Mouse (Mus musculus) intestine, embryonic 16.5 days (tissue): ENCODE results near the gene Hoxa13. TPM values are rescaled to one million over a fixed set of nuclear protein-coding genes. Genes with fewer than 3 reads are reported as not detected.

Source experiments
- ATAC-seq: fragments of 200-750 bp; cut with Nextera tagmentation; 2 replicates; pipeline ENCODE4 v1.8.0; 2017; ENCODE audit warnings: moderate TSS enrichment, moderate library complexity
- H3K27ac ChIP-seq: fragments of 300-500 bp; sonication (generic); 2 replicates; pipeline ENCODE4 v1.5.1; 2014; ENCODE audit warnings: mild to moderate bottlenecking, low read length
- H3K27me3 ChIP-seq: fragments of 300-500 bp; sonication (generic); replicated peaks from 2 replicates; pipeline ENCODE4 v1.6.1; 2014; ENCODE audit warnings: low read length, control low read depth, mixed read lengths; ENCODE audit not compliant: control insufficient read depth, insufficient read depth
- H3K36me3 ChIP-seq: fragments of 300-500 bp; sonication (generic); 2 replicates; pipeline ENCODE4 v1.6.1; 2014; ENCODE audit warnings: low read length, control low read depth; ENCODE audit not compliant: control insufficient read depth, insufficient read depth
- H3K4me1 ChIP-seq: fragments of 300-500 bp; sonication (generic); 2 replicates; pipeline ENCODE4 v1.6.1; 2014; ENCODE audit warnings: low read length, control low read depth, mixed read lengths; ENCODE audit not compliant: control insufficient read depth, insufficient read depth
- H3K4me2 ChIP-seq: fragments of 300-500 bp; sonication (generic); 2 replicates; pipeline ENCODE4 v1.6.1; 2014; ENCODE audit warnings: low read depth, low read length, control low read depth
- H3K4me3 ChIP-seq: fragments of 300-500 bp; sonication (generic); 2 replicates; pipeline ENCODE4 v1.5.1; 2014; ENCODE audit warnings: mild to moderate bottlenecking, low read length
- H3K9ac ChIP-seq: fragments of 300-500 bp; sonication (generic); 2 replicates; pipeline ENCODE4 v1.6.1; 2014; ENCODE audit warnings: low read depth, low read length
- H3K9me3 ChIP-seq: fragments of 300-500 bp; sonication (generic); 2 replicates; pipeline ENCODE4 v1.6.1; 2016; ENCODE audit warnings: low read length, control low read depth; ENCODE audit not compliant: control insufficient read depth
- WGBS: fragments of 180-500 bp; shearing (Covaris S2); extraction: QIAGEN DNeasy Blood & Tissue Kit; methylation state at CpG from one replicate; pipeline ENCODE4 v1.1.7; 2014; 5-methylcytosine and 5-hydroxymethylcytosine counted together
- polyA plus RNA-seq: library from polyadenylated mRNA; unstranded; fragments of >200 nt; fragmentation: Nextera tagmentation; extraction: Ambion mirVana; gene quantifications from 2 replicates; pipeline ENCODE4 v1.2.1, GENCODE M21; 2015

Hoxa13 gene
- polyA plus RNA-seq, 1 experiment from 2014 or later: 0.45 TPM

DNA sequence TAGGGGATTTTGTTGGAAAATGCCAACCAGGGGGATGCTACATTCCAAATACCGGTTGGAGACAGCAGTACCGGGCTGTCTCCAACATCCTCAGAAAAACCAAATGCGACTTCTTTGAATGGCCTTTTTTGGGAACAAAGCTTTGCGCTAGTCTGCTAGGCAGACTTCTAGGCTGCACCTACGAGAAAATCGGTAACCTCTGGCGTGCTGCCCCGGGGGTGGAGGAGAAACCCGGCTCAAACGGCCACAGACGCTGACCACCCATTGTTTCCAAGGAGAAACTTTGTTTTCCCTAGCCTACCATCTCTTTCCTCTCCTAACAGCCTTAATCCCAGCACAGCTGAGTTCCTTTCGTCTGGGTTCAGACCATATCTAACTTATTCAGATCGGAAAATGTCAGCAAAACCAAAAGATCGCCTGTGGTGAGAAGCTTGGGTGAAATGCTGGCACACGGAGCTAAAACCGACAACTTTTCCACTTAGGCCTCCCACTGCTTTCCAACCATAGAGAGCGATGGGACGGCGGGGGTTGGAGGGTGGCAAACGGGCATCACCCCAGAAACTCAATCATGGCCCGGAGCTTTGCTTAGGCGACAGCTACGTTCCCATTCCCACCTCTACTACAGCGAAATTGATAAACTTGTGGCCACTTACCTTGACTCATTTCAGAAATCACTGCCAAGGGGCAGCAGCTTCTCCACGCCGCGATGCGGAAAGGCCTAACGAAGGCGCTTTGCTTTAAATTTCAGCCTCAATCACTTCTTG, 20.9 kb downstream of the Hoxa13 start:
- Histone ChIP-seq H3K36me3 (no peaks in the 10 kb centered on the region), H3K4me2 (peak overlapping the region; percentile 2; the same call in 1 of the 2 replicates), H3K4me1 (peaks cover 2% of the 10 kb centered on the region; the same call in 1 of the 2 replicates), H3K27me3 (peaks cover 79% of the 10 kb centered on the region), H3K9me3 (no peaks in the 10 kb centered on the region), H3K4me3 (peak overlapping the region; percentile 25), H3K9ac (peak overlapping the region; percentile 23), H3K27ac (no peak overlapping the region)
- 3% methylated on average over 30 of the region's 30 CpGs for WGBS
- ATAC-seq: no peak

DNA sequence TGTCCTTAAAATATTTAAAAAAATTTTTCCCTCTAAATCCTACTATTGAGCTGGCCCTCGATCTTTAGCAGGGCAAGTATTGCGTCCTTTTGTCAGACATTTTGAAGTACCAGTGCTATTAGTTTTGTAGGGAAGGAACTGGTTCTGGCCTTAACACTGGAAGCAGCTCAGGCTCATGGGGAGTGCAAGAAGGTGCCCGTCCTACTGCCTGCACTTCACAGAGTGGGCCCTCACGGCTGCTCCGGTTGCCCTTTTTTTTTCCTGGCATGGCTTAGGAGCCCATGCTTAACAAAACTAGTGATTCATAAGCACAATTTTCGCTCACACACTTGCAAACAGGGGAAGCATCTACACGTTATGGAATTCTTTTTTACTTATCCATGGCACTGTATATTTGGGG, 21.7 kb downstream of the Hoxa13 start:
- H3K9me3 ChIP-seq: no peaks in the 10 kb centered on the region
- 6% methylated on average over 7 of the region's 7 CpGs for WGBS
- no peak overlapping the region for H3K27ac ChIP-seq
- peaks cover 2% of the 10 kb centered on the region; the same call in 1 of the 2 replicates for H3K4me1 ChIP-seq
- no peaks in the 10 kb centered on the region for H3K36me3 ChIP-seq
- no peak overlapping the region for H3K4me2 ChIP-seq
- H3K4me3 ChIP-seq: peak overlapping the region; percentile 23
- ATAC-seq: no peak
- H3K9ac ChIP-seq: no peak overlapping the region
- H3K27me3 ChIP-seq: peaks cover 86% of the 10 kb centered on the region

DNA sequence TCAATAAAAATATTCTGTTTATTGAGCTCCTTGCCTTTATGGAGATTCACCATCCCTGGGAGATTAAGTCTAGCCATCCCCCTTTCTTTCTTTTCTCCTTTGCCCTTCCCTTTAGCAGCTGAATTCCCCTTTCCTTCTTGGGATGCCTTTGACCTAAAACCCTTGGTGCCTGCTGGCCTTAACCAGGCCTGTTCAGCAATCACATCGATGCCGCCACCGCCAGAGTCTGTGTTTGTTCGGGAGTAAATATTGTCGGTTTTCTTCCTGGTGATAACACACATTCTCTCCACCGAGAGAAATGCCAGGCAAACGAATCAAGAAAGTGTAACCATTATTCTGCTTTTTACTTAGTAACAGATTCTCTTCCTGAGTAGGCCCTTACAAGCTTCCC, 22.5 kb downstream of the Hoxa13 start:
- Histone ChIP-seq H3K4me3 (peak overlapping the region; percentile 13; the same call in 1 of the 2 replicates), H3K27ac (no peak overlapping the region), H3K27me3 (peaks cover 88% of the 10 kb centered on the region), H3K36me3 (no peaks in the 10 kb centered on the region), H3K9me3 (no peaks in the 10 kb centered on the region), H3K9ac (no peak overlapping the region), H3K4me2 (no peak overlapping the region), H3K4me1 (peaks cover 2% of the 10 kb centered on the region; the same call in 1 of the 2 replicates)
- ATAC-seq: no peak
- 3% methylated on average over 7 of the region's 7 CpGs for WGBS

DNA sequence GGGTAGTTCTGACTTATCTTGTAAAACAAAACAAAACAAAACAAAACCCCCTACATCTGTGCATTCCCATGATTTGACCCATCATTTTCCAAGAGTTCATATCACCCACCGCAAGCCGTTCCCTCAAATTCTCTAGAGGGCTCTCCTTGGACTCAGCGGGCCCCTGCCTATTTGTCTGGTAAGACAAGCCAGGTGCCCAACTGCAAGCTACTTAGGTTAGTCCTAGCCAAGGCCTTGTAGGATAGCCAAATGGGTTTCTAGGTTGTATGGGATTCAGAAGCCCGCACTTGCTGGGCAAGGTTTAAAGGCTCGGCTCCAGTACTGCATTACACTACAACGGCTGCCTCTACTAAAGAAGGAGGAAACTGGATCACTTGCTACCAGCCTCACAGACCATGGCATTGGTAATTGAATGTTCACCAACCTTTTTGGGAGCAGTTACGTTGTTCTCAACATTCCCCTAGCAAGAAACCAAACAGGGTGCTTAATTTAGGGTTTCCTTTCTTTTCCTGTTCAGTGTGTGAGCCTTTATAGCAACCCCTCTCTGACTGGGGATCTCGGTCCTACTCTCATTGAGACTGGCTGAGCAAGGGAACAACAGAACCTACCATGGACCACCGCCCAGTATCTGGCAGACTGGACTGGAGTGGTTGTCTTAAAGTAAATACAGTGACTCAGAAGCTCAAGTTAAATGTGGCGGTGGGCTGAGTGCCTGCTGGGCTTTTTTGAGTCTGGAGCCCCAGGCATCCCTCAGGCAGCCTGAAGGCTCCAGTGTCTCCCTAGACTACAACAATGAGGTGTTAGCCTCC, 23.1 kb downstream of the Hoxa13 start:
- H3K4me1 ChIP-seq: peaks cover 2% of the 10 kb centered on the region; the same call in 1 of the 2 replicates
- WGBS: 11% methylated on average over 10 of the region's 10 CpGs
- H3K9me3 ChIP-seq: no peaks in the 10 kb centered on the region
- no peaks in the 10 kb centered on the region for H3K36me3 ChIP-seq
- no peak overlapping the region for H3K4me2 ChIP-seq
- H3K27ac ChIP-seq: no peak overlapping the region
- no peak for ATAC-seq
- H3K9ac ChIP-seq: no peak overlapping the region
- H3K27me3 ChIP-seq: peaks cover 88% of the 10 kb centered on the region
- H3K4me3 ChIP-seq: peak overlapping the region; percentile 13

DNA sequence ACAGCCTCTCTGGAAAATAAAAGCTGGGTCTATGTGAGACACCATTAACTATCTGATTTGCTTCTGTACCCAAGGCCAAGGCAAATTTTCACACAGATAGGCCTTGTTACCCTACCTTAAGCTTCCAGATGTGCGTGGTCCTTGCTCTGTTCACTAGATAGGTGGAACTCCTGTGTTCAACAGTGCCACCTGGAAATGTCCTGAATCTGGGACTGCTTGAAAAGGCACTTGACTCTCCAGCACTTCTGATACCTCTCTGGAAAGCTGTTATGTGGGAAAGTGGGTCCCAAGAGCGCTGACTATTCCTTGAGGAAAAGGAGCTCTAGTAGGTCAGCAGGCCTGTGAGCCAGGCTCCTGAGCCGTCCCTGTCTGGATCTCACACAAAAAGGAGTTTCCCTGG, 23.9 kb downstream of the Hoxa13 start:
- H3K4me2 ChIP-seq: no peak overlapping the region
- no peak overlapping the region for H3K27ac ChIP-seq

DNA sequence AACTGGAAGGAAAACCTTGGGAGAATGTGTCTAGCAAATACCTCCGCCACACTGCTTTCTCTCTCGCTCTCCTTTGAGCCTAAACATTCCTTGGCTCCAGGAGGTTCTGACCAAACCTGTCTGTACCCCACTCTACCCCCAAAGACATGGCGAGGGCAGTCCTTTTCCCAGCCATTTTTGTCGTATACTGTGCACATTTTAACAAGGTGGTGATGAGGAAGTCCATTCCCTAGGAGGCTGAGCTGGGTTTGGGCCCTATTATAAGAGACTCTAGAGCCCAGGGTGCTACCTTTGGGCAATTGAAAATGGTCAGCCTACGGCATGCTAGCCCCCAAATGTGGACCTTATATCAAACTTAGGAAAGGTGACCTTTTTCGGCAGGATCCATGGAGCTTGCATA, 24.8 kb downstream of the Hoxa13 start:
- no peaks in the 10 kb centered on the region for H3K9me3 ChIP-seq
- H3K4me3 ChIP-seq: no peak overlapping the region
- no peak for ATAC-seq
- no peak overlapping the region for H3K27ac ChIP-seq
- no peak overlapping the region for H3K9ac ChIP-seq
- no peaks in the 10 kb centered on the region for H3K36me3 ChIP-seq
- no peak overlapping the region for H3K4me2 ChIP-seq
- peaks cover 78% of the 10 kb centered on the region for H3K27me3 ChIP-seq
- H3K4me1 ChIP-seq: peaks cover 2% of the 10 kb centered on the region; the same call in 1 of the 2 replicates
- 33% methylated on average over 6 of the region's 6 CpGs for WGBS

More for the DNA sequence above, 23.9 kb downstream of the Hoxa13 start:
- 20% methylated on average over 3 of the region's 3 CpGs for WGBS
- no peak for ATAC-seq
- peaks cover 85% of the 10 kb centered on the region for H3K27me3 ChIP-seq
- no peak overlapping the region for H3K9ac ChIP-seq
- no peaks in the 10 kb centered on the region for H3K9me3 ChIP-seq
- H3K4me1 ChIP-seq: peaks cover 2% of the 10 kb centered on the region; the same call in 1 of the 2 replicates
- no peak overlapping the region for H3K4me3 ChIP-seq
- H3K36me3 ChIP-seq: no peaks in the 10 kb centered on the region

DNA sequence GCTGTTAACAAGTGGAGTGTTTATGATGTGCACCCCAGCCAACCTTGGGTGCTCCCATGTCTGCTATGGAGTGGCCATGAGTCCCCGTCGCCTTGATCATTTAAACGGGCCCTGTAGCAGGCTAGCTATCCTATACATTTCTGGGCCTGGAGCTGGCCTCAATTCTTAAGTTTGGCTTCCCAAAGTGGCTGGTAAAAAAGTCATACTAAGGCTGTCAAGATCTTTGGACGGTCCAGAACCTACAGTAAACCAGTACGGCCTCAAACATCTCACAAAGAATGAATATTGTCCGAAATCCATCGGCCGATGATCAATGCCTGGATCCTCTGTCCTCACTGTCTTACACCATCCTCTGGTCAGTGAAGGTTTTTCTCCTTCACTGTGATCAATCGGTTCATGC, 25.4 kb downstream of the Hoxa13 start:
- peaks cover 74% of the 10 kb centered on the region for H3K27me3 ChIP-seq
- no peaks in the 10 kb centered on the region for H3K9me3 ChIP-seq
- no peak overlapping the region for H3K9ac ChIP-seq
- no peaks in the 10 kb centered on the region for H3K36me3 ChIP-seq
- no peak overlapping the region for H3K4me2 ChIP-seq
- no peaks in the 10 kb centered on the region; the same call in 1 of the 2 replicates for H3K4me1 ChIP-seq
- WGBS: 34% methylated on average over 9 of the region's 9 CpGs
- H3K27ac ChIP-seq: no peak overlapping the region
- H3K4me3 ChIP-seq: no peak overlapping the region; the same call in 1 of the 2 replicates
- ATAC-seq: no peak

GRCm38 (mm10) chr6:52234428-52235140, 26.1 kb downstream of the Hoxa13 start:
- no peaks in the 10 kb centered on the region for H3K4me1 ChIP-seq
- no peaks in the 10 kb centered on the region for H3K36me3 ChIP-seq
- H3K4me3 ChIP-seq: peak overlapping the region; percentile 35
- H3K27ac ChIP-seq: peak overlapping the region; percentile 34; the same call in 1 of the 2 replicates
- 1% methylated on average over 65 of the region's 68 CpGs for WGBS
- H3K9ac ChIP-seq: peak overlapping the region; percentile 37
- H3K9me3 ChIP-seq: no peaks in the 10 kb centered on the region
- no peak for ATAC-seq
- H3K4me2 ChIP-seq: 0 out of 2 replicates have a peak overlapping the region, but pooled peaks have one; percentile 3
- peaks cover 76% of the 10 kb centered on the region for H3K27me3 ChIP-seq
